Mouse (Mus musculus) right cerebral cortex, postnatal 10 days (tissue): ENCODE results near the gene Gm11361.

Source experiments
- DNase-seq, 2 experiments: peaks; one replicate each; pipeline ENCODE4 v3.0.0; 2021; ENCODE audit warnings: low spot score in 2 of 2

The Gm11361 gene

DNA sequence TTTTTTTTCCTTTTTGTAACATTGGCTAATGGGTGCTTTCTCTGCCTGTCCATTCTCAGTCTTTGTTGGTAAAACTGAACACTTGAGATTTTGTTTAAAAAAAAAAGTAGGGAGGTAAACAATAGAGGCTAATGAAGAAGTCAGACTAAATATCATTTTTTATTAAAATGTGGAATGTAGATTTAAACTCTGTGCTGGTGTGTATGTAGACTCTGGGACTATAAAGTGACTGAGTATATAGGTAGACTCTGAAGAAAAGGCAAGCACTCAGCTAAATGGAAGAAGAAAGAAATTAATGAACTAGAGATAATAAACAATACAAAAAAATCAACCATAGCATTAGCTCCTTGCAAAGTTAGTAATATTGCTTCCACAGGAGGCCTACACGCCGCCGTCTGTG, at the start of gene Gm11361:
Gene Gm11361 (plus strand): TSS at position 301 of the 400 bp plus-strand sequence.
- DNase-seq = no peak

DNA sequence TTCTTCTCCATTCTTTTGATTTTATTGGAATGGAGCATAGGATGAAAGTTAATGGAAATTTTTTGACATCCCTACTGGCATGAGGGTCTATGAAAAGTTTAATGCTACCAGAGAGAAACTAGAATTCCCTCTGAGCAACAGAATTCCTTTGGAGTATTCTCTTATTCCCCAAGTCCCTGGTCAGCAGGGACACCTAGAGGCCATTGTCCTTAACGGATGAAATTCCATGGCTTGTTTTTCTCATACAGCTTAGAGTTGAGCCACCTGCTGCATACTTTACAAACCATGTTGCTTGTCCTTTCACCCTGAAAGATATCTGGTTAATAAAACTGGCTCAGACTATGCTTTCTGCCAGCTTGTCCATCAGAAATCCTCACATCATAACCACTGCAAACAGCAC, 7.1 kb downstream of the Gm11361 start:
- DNase-seq = no peak

DNA sequence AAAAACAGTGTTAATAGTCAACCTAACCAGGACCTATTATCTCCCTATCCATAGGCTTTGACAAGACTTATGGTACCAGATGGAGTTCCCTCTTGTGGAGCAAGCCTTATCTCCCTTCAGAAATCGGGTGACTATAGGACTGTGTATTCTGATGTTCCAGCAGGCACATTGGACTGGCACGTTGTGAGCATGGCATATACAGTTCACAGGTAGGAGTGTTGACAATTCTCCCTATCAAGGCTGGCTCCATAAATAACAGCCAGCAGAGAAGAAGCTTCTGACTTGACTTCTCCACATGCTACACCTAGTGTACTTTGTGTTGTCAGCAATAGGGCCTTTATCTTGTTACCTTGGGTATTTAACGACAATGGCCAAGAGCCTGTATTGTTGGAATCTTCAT, 30.0 kb downstream of the Gm11361 start:
- DNase-seq = no peak

DNA sequence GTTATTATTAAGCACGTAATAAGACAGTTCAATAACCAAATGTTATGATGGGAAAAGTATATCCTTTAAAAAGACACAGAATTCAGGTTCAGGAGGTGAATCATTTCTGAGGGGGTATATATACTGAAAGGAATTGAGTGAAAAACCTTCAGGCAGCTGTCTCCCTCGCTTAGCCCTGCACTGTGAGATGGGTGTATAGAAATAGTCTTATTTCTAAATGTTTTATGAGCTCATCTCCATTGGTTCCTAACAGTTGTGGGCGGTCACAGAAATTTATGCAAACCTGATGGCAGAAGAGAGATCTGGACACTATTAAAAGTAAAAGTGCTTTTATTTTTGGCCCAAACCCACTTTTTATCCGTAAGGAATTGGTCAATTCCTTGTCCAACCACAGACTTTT, 36.9 kb downstream of the Gm11361 start:
- DNase-seq = no peak

DNA sequence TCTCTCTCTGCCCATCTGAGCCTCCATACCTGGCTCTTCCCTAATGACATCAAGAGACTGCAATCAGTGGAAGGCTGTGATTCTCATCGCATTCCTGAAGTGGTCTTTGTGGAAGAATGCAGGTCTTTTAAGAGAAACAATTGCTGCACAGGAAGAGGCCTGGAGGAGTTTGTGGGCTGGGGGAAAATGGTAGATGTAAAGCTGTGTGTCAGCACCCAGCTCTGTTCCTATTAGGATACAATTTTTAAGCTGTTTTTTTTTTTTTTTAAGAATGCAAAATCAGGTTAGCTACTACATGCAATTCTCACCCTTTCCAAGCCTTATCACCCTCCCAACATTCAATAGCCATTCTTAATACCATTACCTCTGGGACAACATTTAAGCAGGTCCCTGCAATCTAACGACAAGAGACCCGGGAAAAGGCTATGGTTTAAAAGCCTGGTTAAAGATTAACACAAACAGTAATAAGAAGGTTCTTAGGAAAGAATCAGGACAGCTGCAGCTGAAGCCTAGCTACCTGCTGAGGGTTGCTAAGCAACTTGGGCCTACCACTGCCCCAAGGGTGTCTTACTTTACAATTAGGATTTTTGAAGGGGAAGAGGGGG, 37.5 kb downstream of the Gm11361 start:
- DNase-seq = no peak

DNA sequence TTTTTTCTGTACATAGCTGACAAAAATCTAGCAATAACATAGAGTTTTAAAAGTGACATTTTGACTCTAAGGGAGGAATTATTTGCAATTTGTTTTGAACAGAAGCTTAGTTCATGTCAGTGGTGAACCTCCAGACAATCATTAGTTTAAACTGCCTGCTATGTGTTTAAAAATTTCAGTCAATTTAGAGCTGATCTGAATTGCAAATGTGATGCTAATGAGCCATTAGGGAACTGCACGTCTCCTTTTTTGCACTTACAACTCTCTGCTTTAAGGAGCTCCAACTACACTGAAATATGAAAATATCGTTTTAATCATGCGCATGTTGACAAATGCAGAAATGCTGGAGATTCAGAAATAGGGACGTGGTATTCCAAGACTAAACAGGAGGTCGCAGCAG, 38.2 kb downstream of the Gm11361 start:
- DNase-seq = no peak

DNA sequence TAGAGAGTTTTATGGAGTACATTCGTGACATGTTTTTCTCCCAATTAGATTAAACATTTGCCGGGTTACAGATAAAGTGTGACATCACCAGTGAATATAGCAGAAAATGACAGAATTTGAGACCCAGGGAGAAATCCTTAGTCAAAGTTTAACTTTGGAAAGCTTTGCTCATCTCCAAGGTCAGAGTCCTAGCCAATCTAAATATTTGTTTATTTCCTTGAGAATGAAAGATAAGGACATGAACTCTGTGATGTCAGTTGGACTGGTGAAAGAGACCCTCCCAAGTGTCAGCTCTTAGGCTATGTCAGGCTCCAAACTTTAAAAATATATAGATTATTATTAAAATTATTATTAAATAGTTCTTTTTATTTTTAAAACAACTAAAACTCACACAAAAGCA, 39.8 kb downstream of the Gm11361 start:
- no peak for DNase-seq

DNA sequence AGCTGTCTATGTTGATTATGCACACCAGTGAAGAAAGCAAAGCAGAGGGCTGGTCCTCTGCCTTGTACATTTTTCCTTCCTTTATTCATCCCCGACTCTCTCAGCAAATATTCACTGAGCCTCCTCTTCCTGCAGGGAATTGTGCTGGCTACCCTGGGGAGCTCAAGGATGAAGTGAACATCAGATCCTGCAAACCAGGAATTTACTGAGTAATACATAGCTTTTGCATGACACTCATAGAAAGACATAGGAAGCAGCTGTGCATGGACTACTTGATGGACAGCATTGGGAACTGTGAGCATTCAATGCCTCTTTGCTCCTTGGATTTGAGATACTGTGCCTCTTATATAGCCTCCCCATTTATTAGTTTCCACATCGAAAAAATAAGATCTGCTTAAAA, 40.2 kb downstream of the Gm11361 start:
- no peak for DNase-seq
